Mouse (Mus musculus) G1E (cell line): ENCODE results near the gene Sarnp. TPM values are rescaled to one million over a fixed set of nuclear protein-coding genes. Genes with fewer than 3 reads are reported as not detected.

ENCODE experiments used
- ATAC-seq: 2 replicates; pipeline ENCODE4 v1.8.0; 2016; ENCODE audit warnings: mild to moderate bottlenecking; ENCODE audit not compliant: insufficient number of reproducible peaks, poor library complexity, low FRiP score, severe bottlenecking; ENCODE audit errors: extremely low read depth
- DNase-seq: peaks from one replicate; pipeline ENCODE4 v3.0.0; 2012; ENCODE audit warnings: low spot score
- H3K27me3 ChIP-seq: 2 replicates; pipeline ENCODE4 v1.6.1; 2012; ENCODE audit warnings: mild to moderate bottlenecking, low read length, inconsistent platforms; ENCODE audit not compliant: insufficient read depth
- H3K36me3 ChIP-seq: replicated peaks from 2 replicates; pipeline ENCODE3; 2012; ENCODE audit warnings: mild to moderate bottlenecking, inconsistent platforms
- H3K4me1 ChIP-seq: 2 replicates; pipeline ENCODE4 v1.6.1; 2012; ENCODE audit warnings: low read depth, low read length, inconsistent platforms, mixed read lengths; ENCODE audit not compliant: insufficient read depth
- H3K4me3 ChIP-seq: 2 replicates; pipeline ENCODE4 v1.5.1; 2012; ENCODE audit warnings: low read depth, mild to moderate bottlenecking, inconsistent platforms, low read length, moderate library complexity, mixed read lengths
- H3K9me3 ChIP-seq: replicated peaks from 2 replicates; pipeline ENCODE4 v1.6.1; 2012; ENCODE audit warnings: inconsistent platforms
- CTCF ChIP-seq: IDR thresholded peaks from 2 replicates; pipeline ENCODE4 v1.5.1; 2012; ENCODE audit warnings: low read depth, low read length, inconsistent platforms, mixed read lengths
- GATA1 ChIP-seq: IDR thresholded peaks from 2 replicates; pipeline ENCODE4 v1.6.1; 2012; ENCODE audit warnings: borderline replicate concordance, low read length, inconsistent platforms, mixed read lengths
- GATA2 ChIP-seq: IDR thresholded peaks from 2 replicates; pipeline ENCODE4 v1.6.1; 2012; ENCODE audit warnings: low read depth, low read length, inconsistent platforms, borderline replicate concordance
- POLR2AphosphoS5 ChIP-seq: IDR thresholded peaks from 2 replicates; pipeline ENCODE4 v1.6.1; 2012; ENCODE audit warnings: low read depth, low read length, inconsistent platforms; ENCODE audit not compliant: insufficient replicate concordance
- TAL1 ChIP-seq: conservative IDR thresholded peaks from 2 replicates; pipeline ENCODE4 v1.6.1; 2012; ENCODE audit warnings: low read depth, low read length, inconsistent platforms, mixed read lengths
- polyA plus RNA-seq: library from polyadenylated mRNA; stranded (reverse); fragments of >175 nt; gene quantifications from 2 replicates; pipeline ENCODE4 v1.2.3, GENCODE M21; 2012
- total RNA-seq, 2 experiments: library from RNA; stranded (forward) in 1 of 2; stranded (reverse) in 1 of 2; fragments of 200-1000 nt in 1 of 2; fragments of >200 nt in 1 of 2; fragmentation: Nextera tagmentation in 1 of 2; gene quantifications; 2 replicates each; pipeline ENCODE4 v1.2.3; 2014 to 2017

Sarnp gene
- total and polyA plus RNA-seq, 3 experiments = 19.9 to 154 (median 144) TPM

- TF ChIP-seq TAL1 (no peak), GATA2 (no peak), CTCF (no peak), POLR2AphosphoS5 (no peak), GATA1 (no peak)
- H3K36me3 ChIP-seq = no peaks in the 10 kb centered on the region
- peaks cover 29% of the 10 kb centered on the region for H3K4me1 ChIP-seq
- ATAC-seq = no peak
- H3K9me3 ChIP-seq = no peaks in the 10 kb centered on the region
- DNase-seq = no peak
- peak within 1 kb of the TSS; percentile 66; the same call in 1 of the 2 replicates for H3K4me3 ChIP-seq
- peaks cover 62% of the 10 kb centered on the region for H3K27me3 ChIP-seq
Observed at GRCm38 (mm10) chr10:128891296-128892094, 74.4 kb downstream of the Sarnp start, which contains the start of gene Gdf11. TSS of gene Gdf11 (minus strand) at chr10:128891718.

- Histone ChIP-seq H3K36me3 (no peaks in the 10 kb centered on the region), H3K4me3 (no peak overlapping the region), H3K27me3 (peaks cover 60% of the 10 kb centered on the region), H3K9me3 (no peaks in the 10 kb centered on the region), H3K4me1 (peaks cover 29% of the 10 kb centered on the region)
- no peak for DNase-seq
- no peak for ATAC-seq
- TF ChIP-seq POLR2AphosphoS5 (no peak), CTCF (no peak), TAL1 (no peak), GATA2 (no peak)
Observed at GRCm38 (mm10) chr10:128892246-128892645, 75.1 kb downstream of the Sarnp start.

- no peaks in the 10 kb centered on the region for H3K36me3 ChIP-seq
Observed at GRCm38 (mm10) chr10:128895437-128895836, 78.3 kb downstream of the Sarnp start.

GRCm38 (mm10) chr10:128895952-128896693, 79.0 kb downstream of the Sarnp start:
- DNase-seq = no peak
- Histone ChIP-seq H3K36me3 (no peaks in the 10 kb centered on the region), H3K9me3 (no peaks in the 10 kb centered on the region), H3K4me3 (no peak overlapping the region), H3K27me3 (peaks cover 46% of the 10 kb centered on the region), H3K4me1 (peaks cover 11% of the 10 kb centered on the region)
- TF ChIP-seq GATA1 (no peak), TAL1 (no peak), CTCF (no peak), POLR2AphosphoS5 (no peak), GATA2 (no peak)
- no peak for ATAC-seq

More at GRCm38 (mm10) chr10:128895437-128895836, 78.3 kb downstream of the Sarnp start:
- DNase-seq (peak; percentile 72), ATAC-seq (peak; percentile 57; the same call in 1 of the 2 replicates)
- no peaks in the 10 kb centered on the region for H3K9me3 ChIP-seq
- TF ChIP-seq GATA1 (no peak), POLR2AphosphoS5 (no peak), CTCF (peak; percentile 48; the same call in 1 of the 2 replicates), TAL1 (no peak), GATA2 (no peak)
- H3K4me1 ChIP-seq = peaks cover 18% of the 10 kb centered on the region
- peaks cover 53% of the 10 kb centered on the region for H3K27me3 ChIP-seq
- no peak overlapping the region for H3K4me3 ChIP-seq

GRCm38 (mm10) chr10:128896807-128897206, 79.7 kb downstream of the Sarnp start:
- no peak overlapping the region for H3K4me3 ChIP-seq
- H3K4me1 ChIP-seq = peaks cover 11% of the 10 kb centered on the region
- H3K36me3 ChIP-seq = no peaks in the 10 kb centered on the region
- ATAC-seq (no peak), DNase-seq (no peak)
- no peak for TF ChIP-seq GATA2
- no peak for TF ChIP-seq TAL1
- TF ChIP-seq POLR2AphosphoS5 = no peak
- H3K27me3 ChIP-seq = peaks cover 42% of the 10 kb centered on the region
- H3K9me3 ChIP-seq = no peaks in the 10 kb centered on the region

GRCm38 (mm10) chr10:128897501-128897900, 80.4 kb downstream of the Sarnp start:
- H3K4me1 ChIP-seq = peaks cover 11% of the 10 kb centered on the region
- H3K4me3 ChIP-seq = no peak overlapping the region
- no peak for TF ChIP-seq GATA1
- no peak for TF ChIP-seq POLR2AphosphoS5
- no peak for TF ChIP-seq GATA2
- TF ChIP-seq CTCF = no peak
- TF ChIP-seq TAL1 = no peak
- H3K27me3 ChIP-seq = peaks cover 38% of the 10 kb centered on the region
- no peak for ATAC-seq
- DNase-seq = no peak
- H3K9me3 ChIP-seq = no peaks in the 10 kb centered on the region
- H3K36me3 ChIP-seq = no peaks in the 10 kb centered on the region
